Mouse (Mus musculus) cortical plate, adult 2 months (tissue): Measurements from ENCODE around the gene Adamtsl1.

Source experiments
- CTCF ChIP-seq: fragments of 200-500 bp; IDR thresholded peaks from 2 replicates; pipeline ENCODE4 v1.5.1; 2011; ENCODE audit warnings: mild to moderate bottlenecking, control low read depth, low read length; ENCODE audit not compliant: insufficient read depth; ENCODE audit errors: extremely low read depth
- POLR2A ChIP-seq: fragments of 200-500 bp; IDR thresholded peaks from 2 replicates; pipeline ENCODE4 v1.6.1; 2011; ENCODE audit warnings: mild to moderate bottlenecking, low read length, control low read depth; ENCODE audit not compliant: insufficient read depth; ENCODE audit errors: extremely low read depth

DNA sequence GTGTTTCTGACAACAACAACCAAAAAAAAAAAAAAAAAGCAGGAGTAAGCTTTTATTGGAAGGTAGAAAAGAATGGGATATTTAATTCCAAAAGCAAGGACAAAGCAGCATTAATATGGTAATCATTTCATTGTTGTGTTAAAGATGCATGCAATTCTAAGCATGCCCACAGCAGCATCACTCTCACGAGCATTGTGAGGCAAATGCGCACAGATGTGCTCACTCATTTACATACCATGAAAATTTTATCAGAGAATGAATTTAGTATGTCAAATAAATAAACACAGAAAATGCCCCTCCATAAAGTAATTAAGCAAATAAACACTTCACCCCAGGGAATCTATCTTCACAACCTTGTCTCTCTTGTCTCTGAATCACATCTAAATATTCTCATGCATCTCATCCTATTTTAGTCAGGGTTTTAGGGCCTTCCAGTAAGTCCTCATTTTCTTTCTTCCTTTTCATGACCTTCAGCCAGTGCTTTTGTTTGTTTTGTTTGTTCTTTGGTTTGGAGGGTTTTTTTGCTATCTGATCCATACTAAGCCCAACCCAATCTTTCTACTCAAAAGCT is 728.0 kb downstream of the Adamtsl1 start:
- TF ChIP-seq POLR2A (no peak), CTCF (no peak)
